Mouse (Mus musculus) olfactory bulb, adult 2 months (tissue): Measurements from ENCODE around the gene Dock8.

Experiments
- CTCF ChIP-seq: fragments of 200-500 bp; IDR thresholded peaks from 2 replicates; pipeline ENCODE4 v1.5.1; 2012; ENCODE audit warnings: low read depth, mild to moderate bottlenecking, low read length, moderate library complexity; ENCODE audit not compliant: insufficient read depth
- POLR2A ChIP-seq: fragments of 200-500 bp; IDR thresholded peaks from 2 replicates; pipeline ENCODE4 v1.6.1; 2012; ENCODE audit warnings: mild to moderate bottlenecking, low read depth, low read length, moderate library complexity; ENCODE audit not compliant: insufficient read depth

- TF ChIP-seq CTCF (no peak), POLR2A (no peak)
Measured at GRCm38 (mm10) chr19:25106315-25106714, 107.0 kb downstream of the Dock8 start.
